In genomic region chr1:54856502-54856901, GRCm38 (mm10) we compare ENCODE assay signal across 27 mouse cellular contexts.
"Had no signal": no experiment of that assay in that cellular context is flagged by ENCODE, and none has a peak within 500 bp of the region (broad histone marks: within the 10 kb centered on the region; RNA-seq: fewer than 3 reads in every experiment).

No protein-coding gene starts in this region.

- H3K9ac ChIP-seq: heart, embryonic 12.5 days; hindbrain, embryonic 12.5 days; hindbrain, embryonic 14.5 days; intestine, embryonic 15.5 days; limb, embryonic 13.5 days; limb, embryonic 15.5 days; liver, embryonic 12.5 days; liver, embryonic 14.5 days had no signal

- DNase-seq: gastrocnemius, adult 2 months; gastrocnemius, postnatal 10 days; gastrocnemius, postnatal 25 days; heart, adult 18-20 months; heart, postnatal 10 days; heart, postnatal 4 days; kidney, adult 18-20 months; kidney, adult 8-10 months; kidney, postnatal 10 days; kidney, postnatal 25 days; kidney, postnatal 4 days; layer of hippocampus, postnatal 36 days; left cerebral cortex, postnatal 4 days had no signal

- H3K9me3 ChIP-seq: heart, embryonic 10.5 days; heart, embryonic 12.5 days; hindbrain, embryonic 10.5 days; hindbrain, embryonic 12.5 days; intestine, embryonic 15.5 days; limb, embryonic 13.5 days; limb, embryonic 15.5 days; liver, embryonic 12.5 days had no signal

- H3K27ac ChIP-seq: gastrocnemius, adult 2 months; heart, embryonic 10.5 days; hindbrain, embryonic 10.5 days; hindbrain, embryonic 12.5 days; hindbrain, embryonic 14.5 days; intestine, embryonic 15.5 days; layer of hippocampus, adult 2 months; limb, embryonic 13.5 days; limb, embryonic 15.5 days; liver, embryonic 12.5 days; liver, embryonic 14.5 days had no signal

- H3K4me3 ChIP-seq: gastrocnemius, adult 2 months; heart, embryonic 10.5 days; heart, embryonic 12.5 days; hindbrain, embryonic 10.5 days; hindbrain, embryonic 12.5 days; intestine, embryonic 15.5 days; layer of hippocampus, adult 2 months; limb, embryonic 13.5 days; limb, embryonic 15.5 days; liver, embryonic 12.5 days had no signal

- H3K27me3 ChIP-seq: heart, embryonic 12.5 days; hindbrain, embryonic 12.5 days; intestine, embryonic 15.5 days; limb, embryonic 13.5 days; limb, embryonic 15.5 days; liver, embryonic 12.5 days had no signal

- H3K36me3 ChIP-seq: heart, embryonic 10.5 days; heart, embryonic 12.5 days; hindbrain, embryonic 10.5 days; hindbrain, embryonic 12.5 days; intestine, embryonic 15.5 days; limb, embryonic 13.5 days; limb, embryonic 15.5 days; liver, embryonic 12.5 days had no signal

- ATAC-seq: hindbrain, embryonic 16.5 days; inflammation-experienced regulatory T-cells, adult 6 months; intestine, embryonic 15.5 days; intestine, postnatal 0 days had no signal

- H3K4me2 ChIP-seq: heart, embryonic 12.5 days; hindbrain, embryonic 12.5 days; hindbrain, embryonic 14.5 days; intestine, embryonic 15.5 days; limb, embryonic 13.5 days; limb, embryonic 15.5 days; liver, embryonic 12.5 days had no signal
